Mouse (Mus musculus): ENCODE data around the gene Dis3l.
"Not testable (repeated sequence)": the region's sequence is repeated elsewhere in the genome, so short reads cannot be mapped to it uniquely, and the experiment has no call there.

The Dis3l gene

DNA sequence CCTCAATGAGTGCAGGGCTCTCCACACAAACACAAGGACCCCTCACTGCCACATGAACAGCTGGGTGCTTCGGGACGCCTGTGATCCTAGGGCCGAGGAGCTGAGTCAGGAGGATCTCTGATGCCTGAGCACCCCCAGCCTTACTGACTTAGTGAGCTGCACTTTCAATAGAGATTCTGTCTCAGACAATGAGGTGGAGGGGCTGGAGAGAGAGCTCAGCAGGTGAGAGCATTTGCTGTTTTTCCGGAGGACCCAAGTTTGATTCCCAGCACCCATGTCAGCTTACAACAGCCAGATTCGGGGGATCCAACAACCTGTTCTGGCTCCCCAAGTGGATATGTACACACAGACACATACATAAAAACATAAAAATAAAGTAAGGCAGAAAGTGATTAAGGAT, 24.1 kb downstream of the Dis3l start:
- no peak for DNase-seq

DNA sequence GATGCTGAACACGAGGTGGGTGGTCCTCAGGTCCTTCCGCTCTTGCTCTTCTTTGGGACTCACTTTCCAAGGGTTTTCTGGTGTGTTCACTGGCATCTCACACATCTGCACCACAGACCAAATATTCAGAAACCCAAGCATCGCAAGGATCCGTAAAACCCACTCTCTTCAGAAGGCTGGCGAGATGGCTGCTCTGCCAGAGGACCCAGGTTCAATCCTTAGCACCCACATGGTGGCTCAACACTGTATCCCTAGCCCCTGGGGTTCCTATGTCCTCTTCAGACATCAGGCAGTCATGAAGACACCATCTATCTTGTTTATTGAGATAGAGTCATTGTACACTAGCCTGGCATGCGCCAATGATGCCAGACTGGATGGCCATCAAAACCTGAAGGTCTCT, 26.4 kb downstream of the Dis3l start:
- DNase-seq: no peak

DNA sequence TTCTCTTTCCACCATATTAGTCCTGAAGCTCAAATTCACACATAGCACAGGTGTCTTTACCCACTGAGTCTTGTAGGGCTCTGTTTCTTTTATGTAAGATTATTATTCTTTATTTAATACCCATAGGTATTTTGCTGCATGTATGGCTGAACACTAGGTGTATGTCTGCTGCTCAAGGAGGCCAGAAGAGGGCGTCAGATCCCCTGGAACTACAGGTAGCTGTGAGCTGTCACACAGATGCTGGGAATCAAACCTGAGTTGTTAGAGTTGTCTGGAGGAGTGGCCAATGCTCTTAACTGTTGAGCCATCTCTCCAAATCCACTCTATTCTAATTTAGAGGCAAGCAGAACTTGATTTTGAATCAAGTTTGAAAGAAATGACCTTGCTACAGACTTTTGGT, 29.0 kb downstream of the Dis3l start:
- DNase-seq: peak in 1 of 2 experiments; percentile 7

DNA sequence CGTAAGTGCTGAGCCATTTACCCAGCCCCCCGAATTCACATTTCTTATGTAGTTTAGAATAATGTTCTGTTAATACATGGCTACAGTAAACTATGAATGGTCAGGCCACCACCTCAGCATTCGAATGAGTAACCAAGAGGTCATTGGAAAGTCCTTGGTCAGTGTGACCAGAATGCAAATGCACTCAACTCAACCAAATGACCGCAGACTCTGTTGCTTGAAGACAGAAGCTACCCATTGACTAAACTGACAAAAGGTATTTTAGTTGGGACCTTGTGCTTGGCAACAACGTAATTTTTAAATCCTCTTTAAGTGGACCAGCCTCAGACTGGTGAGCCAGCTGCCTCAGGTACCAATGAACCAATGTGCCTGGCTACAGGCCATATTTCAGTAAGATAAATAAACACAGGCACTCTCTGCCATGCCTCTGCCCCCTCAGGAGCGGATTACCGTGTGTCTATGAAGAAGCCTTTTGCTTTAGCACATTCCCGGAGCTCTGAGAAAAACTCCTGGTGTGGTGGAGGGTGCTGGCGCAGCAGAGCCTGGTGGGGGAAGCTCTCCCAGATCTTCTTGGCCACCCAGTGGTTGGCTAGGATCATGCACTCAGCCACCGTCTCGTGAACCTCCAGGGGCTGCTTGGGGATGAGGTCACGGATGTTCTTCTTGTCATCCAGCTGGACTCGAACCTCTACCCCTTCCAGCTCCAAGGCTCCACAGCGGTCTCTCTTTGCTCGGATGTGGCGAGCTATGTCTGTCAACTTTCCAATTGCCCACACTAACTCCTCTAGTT, 29.9 kb downstream of the Dis3l start:
- no peak for DNase-seq

DNA sequence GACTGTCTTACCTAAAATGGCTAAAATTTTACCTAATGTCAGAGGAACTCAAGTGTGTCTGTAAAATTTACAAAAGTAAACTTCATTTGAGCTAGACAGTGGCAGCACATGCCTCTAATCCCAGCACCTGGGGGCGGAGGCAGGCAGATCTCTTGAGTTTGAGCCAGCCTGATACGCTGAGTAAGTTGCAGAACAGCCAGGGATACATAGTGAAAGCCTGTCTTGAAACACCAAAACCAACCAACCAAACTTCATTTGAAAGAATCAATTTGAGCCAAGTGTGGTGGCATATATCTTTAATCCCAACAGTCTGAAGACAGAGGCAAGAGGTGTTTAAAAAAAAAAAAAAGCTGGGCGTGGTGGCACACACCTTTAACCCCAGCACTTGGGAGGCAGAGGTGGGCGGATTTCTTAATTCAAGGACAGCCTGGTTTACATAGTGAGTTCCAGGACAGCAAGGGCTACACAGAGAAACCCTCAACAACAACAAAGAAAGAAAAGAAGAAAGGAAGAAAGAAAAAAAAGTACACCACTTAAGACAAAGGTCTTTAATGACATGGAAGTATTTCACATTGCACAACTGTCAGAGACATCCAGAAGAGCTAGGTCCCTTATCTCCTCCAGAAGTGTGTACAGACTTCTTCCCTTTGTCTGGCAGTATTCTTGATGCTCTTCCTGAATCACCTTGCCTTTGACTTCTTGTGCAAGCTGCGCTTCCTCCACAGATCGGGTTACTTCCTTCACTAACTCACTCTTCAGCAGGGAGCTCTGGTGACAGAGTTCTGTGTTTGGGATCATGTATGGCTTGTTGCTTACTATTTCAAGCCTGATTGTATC, 34.4 kb downstream of the Dis3l start:
- no peak for DNase-seq

DNA sequence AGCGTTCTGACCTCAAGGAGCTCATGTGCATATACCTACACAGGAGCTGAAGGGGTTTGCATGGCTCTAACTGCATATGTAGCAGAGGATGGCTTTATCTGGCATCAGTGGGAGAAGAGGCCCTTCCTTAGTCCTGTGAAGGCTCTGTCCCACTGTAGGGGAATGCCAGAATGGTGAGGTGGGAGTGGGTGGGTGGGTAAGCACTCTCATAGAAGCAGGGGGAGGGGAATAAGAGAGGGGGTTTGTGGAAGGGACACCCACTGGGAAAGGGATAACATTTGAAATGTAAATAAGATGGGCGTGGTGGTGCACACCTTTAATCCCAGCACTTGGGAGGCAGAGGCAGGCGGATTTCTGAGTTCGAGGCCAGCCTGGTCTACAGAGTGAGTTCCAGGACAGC, 38.0 kb downstream of the Dis3l start:
- DNase-seq: not testable (repeated sequence)

DNA sequence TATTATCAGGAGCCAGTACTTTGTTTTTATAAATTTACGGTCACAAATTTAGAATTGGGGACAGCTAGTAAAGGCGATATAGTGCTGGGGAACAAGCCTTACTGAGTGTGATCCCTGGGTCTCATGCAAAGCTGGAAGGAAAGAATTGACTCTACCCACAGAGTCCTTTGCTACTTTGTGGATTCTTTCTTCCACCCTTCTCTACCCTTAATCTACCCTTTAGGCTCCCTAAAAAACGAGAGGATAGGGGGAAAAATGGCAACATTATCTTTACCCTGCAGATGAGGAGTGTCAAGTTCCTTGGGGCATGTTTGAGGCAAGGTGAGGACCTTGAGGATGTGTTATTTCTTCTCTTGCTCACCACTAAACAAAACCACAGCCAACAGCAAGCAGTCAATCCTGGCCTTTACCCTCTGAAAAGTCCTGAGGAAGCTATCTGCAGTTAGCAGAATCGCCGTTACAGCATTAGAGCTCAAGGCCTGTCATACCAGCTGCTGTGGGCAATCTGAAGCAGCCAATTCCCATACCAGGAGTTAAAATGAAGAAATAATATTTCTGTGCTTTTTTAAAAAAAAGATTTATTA, 58.6 kb downstream of the Dis3l start:
- DNase-seq: no peak

DNA sequence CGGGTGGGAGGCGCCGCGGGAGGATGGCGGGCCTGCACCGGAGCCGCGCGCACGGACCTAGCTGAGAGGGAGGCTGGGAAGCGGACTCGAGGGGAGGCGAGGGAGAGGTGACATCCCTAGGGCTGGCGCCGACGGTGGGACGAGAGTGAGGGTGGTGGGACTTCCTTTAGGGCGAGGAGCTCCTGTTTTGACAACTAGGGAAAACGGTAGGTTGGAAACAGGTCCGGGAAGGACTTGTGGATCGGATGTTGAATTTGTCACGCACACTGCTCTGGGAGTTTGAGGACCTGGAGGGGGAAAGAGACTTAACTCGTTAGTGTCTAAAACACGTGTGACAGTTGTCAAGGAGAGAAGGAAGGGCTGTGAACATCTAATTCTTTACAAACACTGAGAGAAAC, 59.3 kb downstream of the Dis3l start:
- DNase-seq: no peak

DNA sequence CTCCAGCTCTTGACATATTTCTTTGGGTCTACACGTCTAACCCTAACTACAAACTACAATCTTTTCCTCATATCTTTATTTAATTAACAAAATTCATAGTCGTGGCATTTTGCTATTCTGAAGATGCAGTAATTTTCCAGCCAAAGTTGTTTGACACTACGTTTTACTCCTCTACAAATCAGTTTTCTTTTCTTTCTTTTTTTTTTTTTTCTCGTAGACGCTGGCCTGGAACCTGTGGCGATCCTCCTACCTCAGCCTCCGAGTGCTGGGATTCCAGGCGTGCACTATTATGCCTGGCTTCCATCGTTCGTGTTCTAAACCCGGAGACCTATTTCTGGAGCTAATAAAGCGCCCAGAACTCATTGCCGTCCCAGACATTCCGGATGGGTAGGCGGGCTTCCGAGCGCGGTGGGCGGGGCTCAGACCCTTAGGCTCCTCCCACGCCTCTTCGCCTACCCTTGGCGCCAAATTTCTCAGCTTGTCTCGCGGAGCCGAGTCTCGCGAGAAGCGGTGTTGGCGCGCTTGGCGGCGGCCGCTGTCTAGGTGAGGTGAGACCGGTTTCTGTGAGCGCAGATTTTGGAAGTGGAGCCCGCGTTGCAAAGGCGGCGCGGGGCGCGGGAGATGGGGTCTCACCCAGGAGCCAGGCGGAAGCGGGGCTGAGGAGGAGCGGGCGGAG, 59.8 kb downstream of the Dis3l start, which contains the start of gene Tipin:
Gene Tipin (plus strand): TSS at position 477 of the 676 bp plus-strand sequence.
- peak; percentile 96 to 97 for DNase-seq

DNA sequence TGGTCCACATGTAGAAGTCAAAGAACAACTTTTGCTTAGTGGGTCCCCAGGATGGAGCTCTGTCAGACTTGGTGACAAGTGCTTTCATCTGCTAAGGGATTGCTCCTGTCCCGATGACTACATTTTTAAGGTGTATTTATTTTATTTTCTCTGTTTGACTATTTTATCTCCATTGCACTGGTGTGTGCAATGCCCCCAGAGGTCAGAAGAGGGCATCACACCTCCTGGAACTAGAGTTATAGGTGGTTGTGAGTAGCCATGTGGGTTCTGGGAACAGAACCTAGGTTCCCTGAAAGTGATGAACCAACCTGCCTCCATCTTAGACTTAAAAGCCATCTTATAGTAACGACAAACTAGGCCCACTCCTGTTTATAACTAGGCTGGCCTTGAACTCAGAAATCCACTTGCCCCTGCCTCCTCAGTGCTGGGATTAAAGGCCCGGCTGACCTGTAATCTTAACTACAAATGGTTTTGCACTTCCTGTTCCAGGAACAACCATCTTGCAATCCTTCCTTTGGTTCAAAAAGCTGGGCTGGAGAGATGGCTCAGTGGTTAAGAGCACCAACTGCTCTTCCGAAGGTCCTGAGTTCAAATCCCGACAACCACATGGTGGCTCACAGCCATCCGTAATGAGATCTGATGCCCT, 62.3 kb downstream of the Dis3l start:
- DNase-seq: peak; percentile 23 to 29

DNA sequence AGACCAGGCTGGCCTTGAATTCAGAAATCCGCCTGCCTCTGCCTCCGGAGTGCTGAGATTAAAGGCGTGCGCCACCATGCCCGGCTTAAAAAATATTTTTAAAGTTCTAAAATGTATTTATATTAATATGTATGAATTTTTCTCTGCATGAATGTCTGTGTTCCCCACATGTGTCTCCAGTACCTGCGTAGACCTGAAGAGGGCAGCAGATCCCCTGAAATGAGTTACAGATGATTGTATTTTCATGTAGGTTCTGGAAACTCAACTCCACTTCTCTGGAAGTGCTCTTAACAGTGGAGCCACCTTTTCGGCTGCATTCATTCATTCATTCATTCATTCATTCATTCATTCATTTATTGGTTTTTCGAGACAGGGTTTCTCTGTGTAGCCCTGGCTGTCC, 63.4 kb downstream of the Dis3l start:
- peak; percentile 85 to 87 for DNase-seq

DNA sequence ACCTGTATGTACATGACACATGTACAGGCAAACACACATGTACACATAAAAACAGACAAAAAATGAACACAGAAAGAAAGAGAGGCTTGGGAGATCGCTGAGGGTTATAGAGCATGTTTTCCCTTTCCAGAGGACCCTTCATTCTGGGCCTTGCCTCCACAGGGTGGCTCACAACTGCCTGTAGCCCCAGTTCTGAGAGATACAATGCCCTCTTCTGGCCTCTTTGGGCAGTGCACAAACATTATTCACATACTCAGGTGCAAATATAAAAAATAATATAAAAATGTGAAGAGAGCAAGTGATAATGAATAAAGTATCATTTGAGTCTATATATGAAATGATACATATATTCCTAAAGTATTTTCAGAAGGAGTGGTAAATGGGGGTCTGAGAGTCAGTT, 66.2 kb downstream of the Dis3l start:
- DNase-seq: peak; percentile 39 to 42

DNA sequence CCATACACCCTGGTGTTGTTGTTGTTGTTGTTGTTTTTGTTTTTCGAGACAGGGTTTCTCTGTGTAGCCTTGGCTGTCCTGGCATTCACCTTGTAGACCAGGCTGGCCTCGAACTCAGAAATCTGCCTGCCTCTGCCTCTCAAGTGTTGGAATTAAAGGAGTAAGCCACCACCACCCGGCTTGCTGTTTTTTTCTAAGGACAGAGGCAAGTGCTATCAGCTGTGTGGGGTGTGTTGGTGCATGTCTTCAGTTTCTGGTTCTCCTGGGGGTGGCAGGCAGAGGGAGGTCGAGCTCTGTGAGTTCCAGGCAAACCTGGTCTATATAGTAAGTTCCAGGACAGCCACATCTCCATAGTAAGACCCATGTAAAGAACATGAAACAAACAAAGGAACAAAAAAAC, 66.8 kb downstream of the Dis3l start:
- no peak for DNase-seq

DNA sequence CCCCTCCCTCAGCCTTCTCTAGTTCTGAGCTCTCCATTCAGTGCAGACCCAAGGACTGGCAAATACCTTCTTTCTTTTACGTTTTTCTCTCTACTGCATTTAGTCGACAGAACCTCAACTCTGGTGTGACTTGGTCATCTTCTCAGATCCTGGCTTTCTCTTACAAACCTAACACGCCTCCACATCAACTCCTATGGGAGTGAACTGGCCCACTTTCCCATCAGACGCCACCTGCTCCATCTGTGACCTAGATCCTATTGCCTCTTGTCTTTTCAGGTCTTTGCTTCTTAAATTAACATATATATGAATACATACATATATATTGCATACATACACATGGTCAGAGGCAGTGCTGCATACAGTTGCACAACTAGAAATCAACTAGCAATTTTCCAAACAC, 67.3 kb downstream of the Dis3l start:
- no peak for DNase-seq

DNA sequence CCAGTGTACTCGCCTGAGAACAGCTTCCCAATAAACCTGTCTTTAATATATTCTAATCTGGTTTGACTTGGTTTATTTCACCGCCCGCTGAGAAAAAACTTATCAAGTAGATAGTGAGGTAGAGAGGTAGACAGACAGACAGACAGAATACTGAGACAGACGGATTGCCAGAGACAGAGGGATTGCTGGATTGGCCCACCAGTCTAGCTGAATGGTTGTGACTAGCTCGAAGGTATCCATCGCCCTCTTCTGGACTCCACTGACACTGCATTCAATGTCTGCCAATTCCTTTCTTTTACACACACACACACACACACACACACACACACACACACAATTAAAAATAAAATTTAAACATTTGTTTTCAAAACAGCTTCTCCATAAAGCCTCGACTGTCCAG, 68.5 kb downstream of the Dis3l start:
- DNase-seq: peak; percentile 60 to 66

DNA sequence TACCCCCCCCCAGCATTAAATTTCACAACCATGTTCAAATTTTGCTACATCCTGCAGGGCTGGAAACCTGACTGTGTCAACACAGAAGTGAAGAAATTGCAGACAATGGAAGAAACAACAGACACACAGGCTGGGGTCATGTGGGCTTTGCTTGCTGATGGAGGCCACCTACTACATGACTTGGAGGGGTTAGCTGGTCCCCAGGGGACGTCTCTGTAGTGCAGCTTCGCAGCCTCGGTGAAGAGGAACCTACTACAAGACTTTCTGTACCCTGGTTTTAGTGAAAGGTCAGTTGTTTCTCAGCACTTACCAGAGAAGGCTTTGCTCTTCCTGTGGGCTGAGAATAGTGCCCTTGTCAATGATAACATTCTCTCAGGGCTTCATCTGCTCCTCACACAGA, 69.8 kb downstream of the Dis3l start:
- no peak for DNase-seq

DNA sequence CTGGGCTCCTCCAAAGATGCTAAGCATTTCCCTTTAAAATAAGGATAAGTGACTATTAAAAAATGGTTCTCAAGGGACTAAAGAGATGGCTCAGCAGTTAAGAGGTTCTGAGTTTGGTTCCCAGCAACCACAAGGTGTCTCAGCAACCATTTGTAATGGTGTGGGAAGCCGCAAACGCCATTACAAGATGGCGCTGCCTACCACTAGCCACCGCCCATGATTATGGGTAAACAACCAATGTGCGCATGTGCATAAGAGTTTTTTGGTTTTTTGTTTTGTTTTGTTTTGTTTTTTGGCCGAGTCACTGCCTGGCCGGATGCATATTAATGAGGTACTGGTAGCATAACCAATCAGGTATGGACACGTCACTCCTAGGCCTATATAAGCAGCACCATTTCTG, 72.3 kb downstream of the Dis3l start:
- not testable (repeated sequence) for DNase-seq

DNA sequence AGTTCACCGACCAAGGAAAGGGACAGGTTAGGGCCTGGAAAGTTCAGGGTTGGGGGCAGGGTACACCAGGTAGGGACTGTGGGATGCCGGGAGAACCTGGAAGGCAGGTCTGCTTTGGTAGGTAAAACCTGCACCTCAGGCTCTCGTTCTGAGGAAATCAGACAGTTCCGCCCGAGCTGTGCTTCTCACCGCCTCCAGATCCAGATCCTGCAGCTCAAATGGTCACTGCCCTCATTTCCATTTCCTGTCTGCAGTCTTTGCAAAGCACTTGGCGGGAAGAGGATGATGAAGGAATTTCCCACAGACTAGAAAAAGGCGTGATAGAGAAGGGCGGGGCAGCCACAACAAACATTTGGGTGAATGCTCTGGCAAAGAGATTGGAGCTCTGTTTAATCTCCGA, 72.9 kb downstream of the Dis3l start:
- DNase-seq: no peak

DNA sequence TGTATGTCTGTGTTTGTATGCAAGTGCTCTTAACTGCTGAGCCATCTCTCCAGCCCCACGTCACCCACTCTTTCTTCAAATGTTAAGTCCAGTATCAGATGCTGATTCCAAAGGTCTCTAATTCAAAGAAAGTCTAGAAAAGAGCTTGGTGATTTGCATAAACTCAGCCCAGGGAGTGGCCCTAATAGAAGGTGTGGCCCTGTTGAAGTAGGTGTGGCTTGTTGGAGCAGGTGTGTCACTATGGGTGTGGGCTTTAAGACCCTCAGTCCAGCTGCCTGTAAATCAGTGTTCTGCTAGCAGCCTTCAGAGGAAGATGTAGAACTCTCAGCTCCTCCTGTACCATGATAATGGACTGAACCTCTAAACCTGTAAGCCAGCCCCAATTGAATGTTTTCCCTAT, 73.9 kb downstream of the Dis3l start:
- no peak for DNase-seq

DNA sequence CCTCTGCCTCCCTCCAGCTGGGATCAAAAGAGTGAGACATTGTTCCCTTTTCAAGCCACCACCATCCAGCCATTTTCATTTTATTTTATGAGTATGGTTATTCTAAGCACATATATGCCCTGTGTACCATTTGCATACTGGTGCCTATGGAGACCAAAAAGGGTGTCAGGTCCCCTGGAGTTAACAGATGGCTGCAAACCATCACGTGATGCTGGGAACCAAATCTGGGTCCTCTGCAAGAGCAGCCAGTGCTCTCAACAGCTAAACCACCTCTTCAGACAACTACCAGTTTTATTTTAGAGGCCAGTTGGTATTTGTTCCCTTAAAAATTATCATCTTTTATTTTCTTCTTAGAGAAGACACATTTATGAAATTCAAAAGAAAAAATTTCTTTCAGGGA, 76.3 kb downstream of the Dis3l start:
- DNase-seq: no peak

DNA sequence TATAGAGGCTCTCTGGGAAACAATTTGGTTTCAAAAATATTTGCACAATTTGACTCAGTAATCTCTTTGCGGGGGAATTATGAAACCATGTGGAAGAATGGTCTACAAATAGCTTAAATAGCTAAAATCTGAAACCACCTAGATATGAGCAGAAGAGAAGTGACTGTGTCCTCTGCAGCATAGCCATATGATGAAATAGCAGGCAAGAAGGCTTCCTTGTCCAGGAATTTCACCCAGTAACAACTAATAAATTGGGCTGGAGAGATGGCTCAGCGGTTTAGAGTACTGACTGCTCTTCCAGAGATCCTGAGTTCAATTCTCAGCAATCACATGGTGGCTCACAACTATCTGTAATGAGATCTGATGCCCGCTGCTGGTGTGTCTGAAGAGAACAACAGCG, 80.1 kb downstream of the Dis3l start:
- no peak for DNase-seq

DNA sequence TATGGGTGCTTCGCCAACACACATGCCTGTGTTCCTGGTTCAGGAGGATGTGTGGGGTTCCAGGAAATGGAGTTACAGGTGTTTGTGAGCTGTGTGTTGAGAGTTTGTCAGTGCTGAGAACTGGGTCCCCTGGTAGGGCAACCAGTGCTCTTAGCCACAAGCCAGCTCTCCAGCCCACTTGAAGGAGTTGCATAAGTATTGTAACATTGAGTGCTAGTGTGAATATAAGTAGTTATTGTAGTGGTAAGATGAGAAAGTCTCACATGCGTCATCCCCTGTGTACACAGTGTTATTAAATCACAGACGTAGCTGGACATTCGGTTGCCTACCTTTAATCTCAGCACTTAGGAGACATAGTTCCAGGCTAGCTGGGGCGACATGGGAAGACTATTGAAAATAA, 81.2 kb downstream of the Dis3l start:
- DNase-seq: no peak

Measured in B cell, adult 2 months (primary cell).